Mouse (Mus musculus) naive thymus-derived CD4-positive, alpha-beta T cell, adult 2 months (primary cell): Measurements from ENCODE around the gene Tlcd1.
"Not testable (repeated sequence)": the region's sequence is repeated elsewhere in the genome, so short reads cannot be mapped to it uniquely, and the experiment has no call there.

Experiments
- DNase-seq: peaks from one replicate; pipeline ENCODE4 v3.0.0-alpha.2; 2011; ENCODE audit warnings: low read depth

Gene Tlcd1

DNA sequence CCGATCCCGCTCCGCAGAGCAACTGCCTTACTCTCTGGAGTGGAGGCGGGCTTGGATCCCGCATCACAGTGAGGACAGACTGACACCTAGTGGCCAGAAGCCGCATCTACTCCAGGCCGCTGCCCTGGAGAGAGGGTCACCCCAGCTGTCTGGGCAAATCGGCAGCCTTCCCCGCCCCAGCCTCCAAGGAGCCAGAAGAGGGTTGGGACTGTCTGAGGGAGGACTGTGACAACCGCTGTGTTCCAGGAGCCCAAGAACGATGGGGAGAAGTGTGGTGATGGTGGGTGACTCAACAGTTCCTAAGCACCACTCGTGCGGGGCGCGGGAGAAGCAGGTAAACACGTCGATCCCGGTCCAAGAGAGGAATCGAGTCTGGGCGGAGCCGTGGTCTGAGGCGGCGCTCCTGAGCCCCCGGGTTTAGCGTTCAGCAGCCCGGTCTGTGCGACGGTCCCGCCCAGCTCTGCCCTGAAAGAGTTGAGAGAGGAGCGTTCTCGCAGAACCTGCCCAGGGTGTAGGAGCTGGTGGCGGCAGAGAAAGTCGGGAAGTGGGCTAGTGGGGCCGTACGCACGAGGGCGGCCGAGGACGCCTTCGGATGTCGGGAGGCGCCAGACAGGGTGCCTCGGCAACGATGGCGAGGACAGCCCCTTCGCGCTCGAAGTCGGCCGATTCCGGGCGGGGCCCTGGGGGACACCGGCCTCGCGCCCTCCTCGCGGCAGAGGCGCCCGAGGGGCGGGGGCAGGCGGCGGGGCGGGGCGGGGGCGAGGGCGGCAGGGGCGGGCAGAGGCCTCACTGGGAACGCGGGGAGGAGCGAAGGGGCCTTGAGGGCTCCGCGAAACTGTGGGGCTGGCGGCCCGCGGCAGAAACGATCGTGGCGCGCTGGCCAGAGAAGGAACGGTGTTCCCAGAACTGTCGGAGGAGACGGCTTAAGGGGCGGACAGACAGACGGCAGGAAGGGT lies 1.7 kb downstream of the Tlcd1 start:
- peak; percentile 94 for DNase-seq

DNA sequence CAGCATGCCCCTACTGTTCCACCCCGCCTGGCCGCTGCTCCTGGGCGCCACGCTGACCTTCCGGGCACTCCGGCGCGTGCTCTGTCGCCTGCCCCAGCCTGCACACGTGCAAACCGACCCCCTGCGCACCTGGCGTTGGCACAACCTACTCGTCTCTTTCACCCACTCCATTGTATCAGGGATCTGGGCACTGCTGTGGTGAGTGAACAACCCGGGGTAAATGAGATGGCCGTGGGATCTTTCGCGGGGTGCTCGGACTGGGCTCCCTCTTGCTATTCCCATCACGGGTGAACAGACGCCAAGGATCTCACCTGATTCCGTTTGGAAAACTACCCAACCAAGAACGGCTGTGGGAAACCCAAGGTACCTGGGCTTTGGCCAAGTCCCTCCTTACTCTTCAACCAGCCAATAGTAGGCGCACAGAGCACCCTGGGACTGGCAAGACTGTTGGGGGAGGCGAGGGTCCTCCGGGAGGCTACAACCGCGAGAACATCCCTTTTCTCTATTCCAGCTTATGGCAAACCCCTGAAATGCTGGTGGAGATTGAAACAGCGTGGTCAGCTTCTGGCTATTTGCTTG lies 2.4 kb downstream of the Tlcd1 start:
- DNase-seq, result peak; percentile 54

DNA sequence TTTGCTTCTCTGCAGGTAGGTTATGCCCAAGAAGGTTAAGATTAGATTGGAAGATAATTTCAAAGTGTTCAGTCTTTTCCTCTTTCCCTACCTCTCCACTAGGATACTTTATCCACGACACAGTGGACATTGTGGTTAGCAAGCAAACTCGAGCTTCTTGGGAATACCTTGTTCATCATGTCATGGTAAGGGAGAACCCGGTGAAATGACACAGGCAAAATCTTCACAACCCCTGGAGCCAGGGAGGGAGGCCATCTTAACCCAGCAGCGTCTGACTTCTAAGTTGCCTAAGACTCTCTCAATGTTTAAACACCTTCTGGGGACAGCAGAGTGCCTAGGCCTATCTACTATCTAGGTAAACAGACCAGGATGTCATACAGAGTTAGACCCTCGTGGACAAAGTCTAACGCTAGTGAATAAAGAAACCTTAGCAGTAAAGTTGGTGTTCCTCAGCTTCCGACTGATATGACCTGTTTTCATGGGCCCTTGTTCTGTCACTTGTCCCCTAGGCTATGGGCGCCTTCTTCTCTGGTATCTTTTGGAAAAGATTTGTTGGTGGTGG lies 3.0 kb downstream of the Tlcd1 start:
- no peak for DNase-seq

DNA sequence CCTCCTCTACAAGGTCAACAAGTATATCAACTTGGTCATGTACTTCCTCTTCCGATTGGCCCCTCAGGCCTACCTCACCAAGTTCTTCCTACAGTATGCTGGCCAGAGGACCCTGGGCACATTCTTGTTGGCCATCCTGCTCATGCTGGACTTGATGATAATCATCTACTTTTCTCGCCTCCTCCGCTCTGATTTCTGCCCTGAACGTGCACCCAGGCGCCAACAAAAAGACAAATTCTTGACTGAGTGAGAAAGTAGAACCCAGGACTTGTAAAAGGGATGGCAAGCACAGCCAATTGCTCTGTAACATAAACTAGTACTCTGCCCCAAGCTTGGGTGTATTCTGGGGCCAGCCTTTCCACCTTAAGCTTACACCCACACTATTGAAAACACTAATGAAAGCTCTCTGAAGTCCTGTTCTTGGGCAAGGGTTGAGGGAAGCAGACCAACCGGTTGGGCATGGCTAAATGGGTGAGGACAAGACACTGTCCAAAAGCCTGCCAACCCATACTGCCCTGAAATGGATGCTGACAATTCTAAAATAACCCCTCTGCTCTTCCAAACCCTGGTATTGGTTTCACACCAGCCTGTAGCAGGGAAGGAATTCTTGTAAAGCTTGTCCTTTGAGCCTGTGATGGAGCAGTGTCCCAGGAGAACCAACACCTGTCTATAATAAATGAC lies 3.7 kb downstream of the Tlcd1 start:
- no peak for DNase-seq

DNA sequence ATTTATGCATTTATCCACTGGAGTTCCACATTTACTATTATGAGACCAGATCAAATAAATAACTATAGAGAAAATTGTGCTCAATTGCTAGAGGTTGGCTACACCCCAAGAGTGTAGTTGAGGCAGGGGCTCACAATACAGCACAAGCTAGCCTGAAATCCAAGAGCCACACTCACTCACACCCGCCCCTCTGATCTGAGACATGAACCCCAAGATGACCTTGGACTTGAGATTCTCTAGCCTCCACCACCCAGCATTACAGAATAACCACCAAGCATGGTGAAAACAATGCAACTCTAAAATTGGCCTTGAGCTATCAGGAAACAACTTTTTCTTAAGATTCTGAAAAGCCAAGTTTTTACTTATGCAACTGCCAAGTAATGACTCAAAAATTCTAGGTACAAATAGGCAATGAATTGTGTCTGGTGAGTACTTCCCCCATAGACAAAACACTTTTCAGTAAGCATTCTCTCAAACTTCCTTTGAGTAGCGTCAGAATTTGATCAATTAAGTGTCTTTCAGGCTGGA lies 5.4 kb downstream of the Tlcd1 start:
- DNase-seq, result no peak

DNA sequence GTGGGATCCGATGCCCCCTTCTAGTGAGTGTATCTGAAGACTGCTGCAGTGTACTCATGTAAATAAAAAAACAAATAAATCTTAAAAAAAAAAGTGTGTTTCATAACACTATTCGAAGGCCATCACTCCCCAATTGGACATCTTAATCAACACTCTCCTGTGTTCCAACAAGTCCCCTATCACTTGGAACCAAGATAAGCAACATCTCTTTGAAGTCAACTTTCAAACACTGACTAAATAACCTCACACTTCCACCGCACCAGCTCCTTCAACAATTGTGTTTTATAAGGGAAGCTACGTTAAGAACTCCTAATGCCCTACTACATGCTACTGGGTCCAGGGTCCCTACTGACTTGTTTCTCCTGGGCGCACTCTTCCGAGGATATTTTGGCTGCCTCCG lies 5.9 kb downstream of the Tlcd1 start:
- no peak for DNase-seq

DNA sequence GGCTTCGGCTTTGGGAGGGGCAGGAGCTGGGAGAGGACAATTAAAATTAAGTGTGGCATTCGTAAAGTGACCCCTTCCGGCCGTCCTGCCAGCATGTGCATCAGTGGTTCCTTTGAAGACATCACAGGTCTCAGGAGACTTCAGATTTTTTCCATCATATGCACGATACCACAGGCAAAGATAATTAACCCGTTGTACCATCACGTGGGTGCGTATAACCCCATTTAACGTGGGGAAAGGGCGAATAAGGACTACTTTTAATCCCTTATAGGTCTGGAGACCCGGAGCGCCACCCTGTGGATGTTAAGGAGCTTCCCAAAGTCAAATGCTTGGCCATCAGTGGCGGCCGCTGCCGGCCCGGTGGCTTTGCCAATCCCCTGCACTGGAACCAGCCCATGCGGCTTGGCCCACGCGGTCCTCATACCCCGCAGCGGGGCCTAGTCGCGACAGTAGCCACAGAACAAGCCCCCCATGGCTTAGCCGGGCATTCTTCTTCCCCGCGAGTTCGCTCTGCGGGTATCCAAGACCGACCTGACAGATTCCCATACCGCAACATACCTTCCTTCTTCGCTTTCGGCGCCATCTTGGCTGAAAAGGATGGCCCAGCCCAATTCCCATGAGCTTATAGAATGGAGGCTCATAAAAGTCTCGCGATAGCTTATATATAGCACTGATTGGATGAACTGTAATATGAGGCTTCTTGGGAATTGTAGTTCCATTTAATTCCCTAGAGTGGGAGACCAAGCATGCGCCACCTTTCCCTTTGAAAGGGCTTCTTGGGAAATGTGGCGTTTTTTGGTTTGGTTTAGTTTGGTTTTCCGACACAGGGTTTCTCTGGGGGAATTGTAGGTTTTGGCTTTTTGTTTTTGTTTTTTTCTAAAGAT lies 6.7 kb downstream of the Tlcd1 start, which contains the start of gene Rpl23a:
Gene Rpl23a, minus strand, starts transcription at position 624 of the 884 bp plus-strand sequence.
- peak; percentile 89 for DNase-seq

- DNase-seq, result no peak
These were observed 7.5 kb downstream of the Tlcd1 start for GRCm38 (mm10) chr11:78183884-78184514.

GRCm38 (mm10) chr11:78184702-78185101 lies 8.2 kb downstream of the Tlcd1 start:
- not testable (repeated sequence) for DNase-seq

GRCm38 (mm10) chr11:78188331-78189233 lies 12.1 kb downstream of the Tlcd1 start, which contains the start of gene Rab34:
Gene Rab34 (plus strand): TSS chr11:78188430.
- DNase-seq, result no peak

DNA sequence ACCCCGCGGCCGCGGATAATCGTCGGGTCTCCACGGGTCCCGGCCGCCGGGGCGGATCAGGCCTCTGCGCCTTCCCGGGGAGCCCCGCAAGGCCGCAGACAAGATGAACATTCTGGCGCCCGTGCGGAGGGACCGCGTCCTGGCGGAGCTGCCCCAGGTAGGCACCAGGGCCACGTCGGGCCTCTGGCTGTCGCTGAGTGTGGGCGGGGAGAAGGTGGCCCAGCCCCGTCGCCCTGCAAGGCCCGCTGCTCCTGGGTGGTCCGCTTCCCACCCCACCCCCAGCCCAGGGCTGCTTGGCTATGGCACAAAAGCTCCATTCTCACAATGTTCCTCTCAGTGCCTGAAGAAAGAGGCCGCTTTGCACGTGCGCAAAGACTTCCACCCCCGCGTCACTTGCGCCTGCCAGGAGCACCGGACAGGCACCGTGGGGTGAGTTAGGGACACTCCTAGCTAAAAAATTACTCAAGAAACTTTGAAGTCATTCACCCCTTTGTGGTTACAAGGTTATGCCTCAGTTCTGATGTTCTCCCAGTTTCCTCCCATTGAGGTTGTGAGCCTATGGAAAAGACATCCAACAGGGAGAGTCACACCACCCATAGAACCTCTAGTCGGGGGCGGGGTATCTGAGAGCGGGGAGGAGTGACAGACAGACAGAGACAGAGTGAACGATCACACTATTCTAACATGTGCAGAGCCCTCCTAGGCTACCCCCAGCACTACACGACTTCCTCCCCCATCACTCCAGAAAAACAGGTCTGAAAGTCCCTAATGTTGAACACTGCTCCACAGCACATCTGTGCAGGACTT lies 12.9 kb downstream of the Tlcd1 start:
- DNase-seq, result peak; percentile 50

GRCm38 (mm10) chr11:78190041-78190440 lies 13.5 kb downstream of the Tlcd1 start:
- no peak for DNase-seq

- DNase-seq, result no peak
These were observed 16.6 kb downstream of the Tlcd1 start, which contains the start of gene Proca1 for GRCm38 (mm10) chr11:78193113-78193512. Gene Proca1 (plus strand): TSS chr11:78193392.

GRCm38 (mm10) chr11:78194411-78195100 lies 18.0 kb downstream of the Tlcd1 start:
- peak; percentile 72 for DNase-seq

DNA sequence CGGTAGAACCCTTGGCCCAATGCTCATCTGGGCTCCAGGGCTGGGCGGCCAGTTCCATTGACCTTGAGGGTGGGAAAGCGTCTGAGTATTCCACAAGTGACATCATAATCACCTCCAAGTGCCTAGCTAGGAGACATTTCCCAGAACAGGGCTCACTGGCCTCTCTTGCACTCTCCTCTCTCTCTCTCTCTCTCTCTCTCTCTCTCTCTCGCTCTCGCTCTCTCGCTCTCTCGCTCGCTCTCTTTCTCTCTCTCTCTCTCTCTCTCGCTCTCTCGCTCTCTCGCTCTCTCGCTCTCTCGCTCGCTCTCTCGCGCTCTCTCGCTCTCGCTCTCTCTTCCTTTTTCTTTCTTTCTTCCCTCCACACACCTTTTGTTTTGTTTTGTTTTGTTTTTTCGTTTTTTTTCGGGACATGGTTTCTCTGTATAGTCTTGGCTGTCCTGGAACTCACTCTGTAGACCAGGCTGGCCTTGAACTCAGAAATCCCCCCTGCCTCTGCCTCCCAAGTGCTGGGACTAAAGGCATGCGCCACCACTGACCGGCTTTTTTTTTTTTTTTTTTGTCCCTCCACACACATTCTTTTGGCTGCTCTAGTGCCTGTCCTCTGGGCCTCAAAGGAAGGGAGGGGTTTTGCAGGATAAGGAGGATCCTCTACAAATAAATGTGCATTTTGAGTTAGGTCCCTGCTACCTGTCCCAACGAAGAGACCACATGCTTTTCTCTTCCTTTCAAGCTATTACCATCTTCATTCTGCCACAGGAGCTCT lies 18.8 kb downstream of the Tlcd1 start:
- no peak for DNase-seq

GRCm38 (mm10) chr11:78202372-78202771 lies 25.9 kb downstream of the Tlcd1 start:
- DNase-seq, result no peak

DNA sequence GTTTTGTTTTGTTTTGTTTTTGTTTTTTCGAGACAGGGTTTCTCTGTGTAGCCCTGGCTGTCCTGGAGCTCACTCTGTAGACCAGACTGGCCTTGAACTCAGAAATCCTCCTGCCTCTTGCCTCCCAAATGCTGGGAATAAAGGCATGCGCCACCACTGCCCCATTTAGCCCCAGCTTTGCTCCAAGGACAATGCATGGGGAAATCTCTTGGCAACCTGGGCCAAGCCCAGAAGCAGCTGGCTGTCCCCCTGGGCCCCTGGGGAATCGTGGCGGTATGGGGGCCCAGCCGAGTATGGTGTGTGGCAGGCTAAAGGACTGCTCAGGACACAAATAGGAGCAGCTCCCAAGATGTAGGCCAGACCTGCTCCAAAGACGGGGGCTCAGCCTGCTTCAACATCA lies 27.8 kb downstream of the Tlcd1 start:
- DNase-seq, result no peak
